Mouse (Mus musculus) liver, adult 10 weeks (tissue): ENCODE measurements around the gene Fzd10. TPM values are rescaled to one million over a fixed set of nuclear protein-coding genes. Genes with fewer than 3 reads are reported as not detected.

Experiments
- polyA plus RNA-seq: library from polyadenylated mRNA; stranded (reverse); fragments of 350-450 nt; fragmentation: Illumina TruSeq; extraction: RNeasy Lipid Tissue Mini Kit (QIAGEN cat#74804); gene quantifications from one replicate; pipeline ENCODE4 v1.2.3, GENCODE M21; 2014; ENCODE audit warnings: low read depth, low replicate concordance

Fzd10 gene
- not detected for polyA plus RNA-seq

GRCm38 (mm10) chr5:128600072-128601021, at the start of gene Fzd10:
Fzd10 (plus strand) TSS chr5:128600844.

Other genes with a start within 250 kb of the Fzd10 start
- gene Tmem132d, start 167.8 kb upstream of the Fzd10 start, polyA plus RNA-seq = not detected
- gene Piwil1, start 101.7 kb downstream of the Fzd10 start, polyA plus RNA-seq = not detected